Mouse (Mus musculus) ES-Bruce4 (cell line): ENCODE measurements at regions not wholly inside any gene's neighbourhood (a gene's known extent, or its start where the extent isn't known, plus 50 kb on each side); places are given as distances from the start of the nearest gene placed in this dataset.
A peak's percentile ranks its signal among the peaks of the same experiment; 100 is the strongest.

Experiments
- H3K27ac ChIP-seq: 2 replicates; pipeline ENCODE4 v1.5.1; 2012; ENCODE audit warnings: low read length, inconsistent platforms; ENCODE audit not compliant: insufficient read depth
- H3K27me3 ChIP-seq: 2 replicates; pipeline ENCODE4 v1.6.1; 2012; ENCODE audit warnings: mild to moderate bottlenecking, low read length, inconsistent platforms; ENCODE audit not compliant: control insufficient read depth, poor library complexity, insufficient read depth, severe bottlenecking
- H3K36me3 ChIP-seq: 2 replicates; pipeline ENCODE4 v1.6.1; 2012; ENCODE audit warnings: inconsistent platforms, mild to moderate bottlenecking, low read length, moderate library complexity; ENCODE audit not compliant: control insufficient read depth, poor library complexity, insufficient read depth, severe bottlenecking
- H3K4me1 ChIP-seq: one replicate; pipeline ENCODE4 v1.8.1; 2011; ENCODE audit warnings: low read length; ENCODE audit not compliant: control insufficient read depth, insufficient read depth
- H3K4me3 ChIP-seq: 2 replicates; pipeline ENCODE4 v1.5.1; 2011; ENCODE audit warnings: low read depth, mild to moderate bottlenecking, low read length
- H3K9ac ChIP-seq: 2 replicates; pipeline ENCODE4 v1.6.1; 2012; ENCODE audit warnings: low read depth, mild to moderate bottlenecking, inconsistent platforms; ENCODE audit not compliant: poor library complexity, severe bottlenecking
- H3K9me3 ChIP-seq: replicated peaks from 2 replicates; pipeline ENCODE4 v1.6.1; 2012; ENCODE audit warnings: mild to moderate bottlenecking, low read length, inconsistent platforms; ENCODE audit not compliant: control insufficient read depth, poor library complexity, insufficient read depth, severe bottlenecking
- CTCF ChIP-seq: IDR thresholded peaks from one replicate; pipeline ENCODE4 v1.8.1; 2011; ENCODE audit warnings: low read depth, low read length
- EP300 ChIP-seq: IDR thresholded peaks from 2 replicates; pipeline ENCODE4 v1.6.1; 2011; ENCODE audit warnings: low read depth, low read length; ENCODE audit not compliant: insufficient read depth
- POLR2A ChIP-seq: IDR thresholded peaks from one replicate; pipeline ENCODE4 v1.8.1; 2011; ENCODE audit warnings: low read length; ENCODE audit not compliant: insufficient read depth

GRCm38 (mm10) chr14:67993142-67993541 lies 1301.0 kb downstream of the Synb start:
- TF ChIP-seq EP300 (no peak), CTCF (peak; percentile 31)
- H3K27me3 ChIP-seq: no peaks in the 10 kb centered on the region
- H3K27ac ChIP-seq: no peak overlapping the region
- no peaks in the 10 kb centered on the region for H3K9me3 ChIP-seq
- no peaks in the 10 kb centered on the region for H3K36me3 ChIP-seq
- H3K9ac ChIP-seq: no peak overlapping the region
- no peak overlapping the region for H3K4me3 ChIP-seq
- H3K4me1 ChIP-seq: peaks cover 5% of the 10 kb centered on the region

GRCm38 (mm10) chr14:67992088-67992487 lies 1302.0 kb downstream of the Synb start:
- Histone ChIP-seq H3K27ac (no peak overlapping the region), H3K9me3 (peaks cover 4% of the 10 kb centered on the region; the same call in 1 of the 2 replicates), H3K4me1 (peaks cover 5% of the 10 kb centered on the region), H3K27me3 (no peaks in the 10 kb centered on the region), H3K4me3 (no peak overlapping the region), H3K36me3 (no peaks in the 10 kb centered on the region), H3K9ac (no peak overlapping the region)
- no peak for TF ChIP-seq POLR2A
- no peak for TF ChIP-seq CTCF
- TF ChIP-seq EP300: no peak

GRCm38 (mm10) chr14:67990271-67990670 lies 1303.8 kb downstream of the Synb start:
- H3K27me3 ChIP-seq: no peaks in the 10 kb centered on the region
- peaks cover 4% of the 10 kb centered on the region; the same call in 1 of the 2 replicates for H3K9me3 ChIP-seq
- H3K9ac ChIP-seq: no peak overlapping the region
- no peak overlapping the region for H3K27ac ChIP-seq
- H3K4me1 ChIP-seq: peaks cover 3% of the 10 kb centered on the region
- no peak overlapping the region for H3K4me3 ChIP-seq
- no peaks in the 10 kb centered on the region for H3K36me3 ChIP-seq
- TF ChIP-seq EP300 (0 out of 2 replicates have a peak, but pooled peaks have one; percentile 32), POLR2A (no peak)
